Mouse (Mus musculus) neural tube, embryonic 14.5 days (tissue): ENCODE data around the gene Abcb5. TPM values are rescaled to one million over a fixed set of nuclear protein-coding genes. Genes with fewer than 3 reads are reported as not detected.
"Not testable (repeated sequence)": the region's sequence is repeated elsewhere in the genome, so short reads cannot be mapped to it uniquely, and the experiment has no call there.

ENCODE experiments used
- ATAC-seq: fragments of 200-750 bp; cut with Nextera tagmentation; 2 replicates; pipeline ENCODE4 v1.8.0; 2017; ENCODE audit warnings: low read depth, mild to moderate bottlenecking, moderate TSS enrichment, moderate library complexity
- H3K27ac ChIP-seq: fragments of 300-500 bp; sonication (generic); 2 replicates; pipeline ENCODE4 v1.5.1; 2014; ENCODE audit warnings: low read depth, mild to moderate bottlenecking, control low read depth, low read length, moderate library complexity, mixed read lengths
- H3K27me3 ChIP-seq: fragments of 300-500 bp; sonication (generic); 2 replicates; pipeline ENCODE4 v1.6.1; 2014; ENCODE audit warnings: low read length; ENCODE audit not compliant: control insufficient read depth, insufficient read depth
- H3K36me3 ChIP-seq: fragments of 300-500 bp; sonication (generic); 2 replicates; pipeline ENCODE4 v1.6.1; 2014; ENCODE audit warnings: low read length, mixed read lengths; ENCODE audit not compliant: control insufficient read depth, insufficient read depth
- H3K4me1 ChIP-seq: fragments of 300-500 bp; sonication (generic); 2 replicates; pipeline ENCODE4 v1.6.1; 2014; ENCODE audit warnings: low read length; ENCODE audit not compliant: control insufficient read depth, insufficient read depth
- H3K4me2 ChIP-seq: fragments of 300-500 bp; sonication (generic); 2 replicates; pipeline ENCODE4 v1.6.1; 2014; ENCODE audit warnings: mild to moderate bottlenecking, low read depth, low read length, control low read depth
- H3K4me3 ChIP-seq: fragments of 300-500 bp; sonication (generic); 2 replicates; pipeline ENCODE4 v1.5.1; 2014; ENCODE audit warnings: low read depth, low read length, control low read depth, mixed read lengths
- H3K9ac ChIP-seq: fragments of 300-500 bp; sonication (generic); replicated peaks from 2 replicates; pipeline ENCODE4 v1.6.1; 2014; ENCODE audit warnings: low read depth, mild to moderate bottlenecking, control low read depth, low read length, mixed read lengths
- H3K9me3 ChIP-seq: fragments of 300-500 bp; sonication (generic); 2 replicates; pipeline ENCODE4 v1.6.1; 2016; ENCODE audit warnings: low read length; ENCODE audit not compliant: control insufficient read depth
- WGBS: fragments of 180-500 bp; shearing (Covaris S2); extraction: QIAGEN DNeasy Blood & Tissue Kit; methylation state at CpG from one replicate; pipeline ENCODE4 v1.1.7; 2014; 5-methylcytosine and 5-hydroxymethylcytosine counted together
- polyA plus RNA-seq: library from polyadenylated mRNA; unstranded; fragments of >200 nt; fragmentation: Nextera tagmentation; extraction: Ambion mirVana; gene quantifications from 2 replicates; pipeline ENCODE4 v1.2.1, GENCODE M21; 2014

Abcb5 gene
- polyA plus RNA-seq = not detected in 2 replicates

DNA sequence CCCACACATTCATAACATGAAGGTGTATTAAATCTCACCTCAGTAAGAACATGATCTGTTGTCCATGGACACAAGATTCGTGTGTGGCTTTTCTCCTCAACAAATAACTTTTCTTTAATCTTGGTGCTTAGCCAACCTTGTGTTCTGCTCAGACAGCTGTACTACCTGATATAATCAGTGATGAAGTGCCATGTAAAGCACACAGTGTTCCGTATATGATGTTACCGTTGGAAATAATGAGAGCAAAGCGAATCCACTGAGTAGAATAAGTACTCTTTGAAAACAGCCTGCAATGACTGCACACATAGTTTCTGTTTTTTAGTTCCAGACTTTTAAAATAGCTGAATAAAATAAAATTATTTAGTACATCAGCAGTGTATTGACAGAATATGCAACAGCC, at the start of gene Abcb5:
Gene Abcb5 (minus strand): TSS at position 101 of the 400 bp plus-strand sequence.
- Histone ChIP-seq H3K9ac (no peak within 1 kb of the TSS), H3K4me2 (no peak within 1 kb of the TSS), H3K9me3 (no peaks in the 10 kb centered on the region), H3K36me3 (no peaks in the 10 kb centered on the region), H3K27me3 (no peaks in the 10 kb centered on the region), H3K27ac (no peak within 1 kb of the TSS), H3K4me3 (no peak within 1 kb of the TSS), H3K4me1 (no peaks in the 10 kb centered on the region)
- WGBS = 91% methylated on average over 4 of the region's 4 CpGs
- no peak for ATAC-seq

DNA sequence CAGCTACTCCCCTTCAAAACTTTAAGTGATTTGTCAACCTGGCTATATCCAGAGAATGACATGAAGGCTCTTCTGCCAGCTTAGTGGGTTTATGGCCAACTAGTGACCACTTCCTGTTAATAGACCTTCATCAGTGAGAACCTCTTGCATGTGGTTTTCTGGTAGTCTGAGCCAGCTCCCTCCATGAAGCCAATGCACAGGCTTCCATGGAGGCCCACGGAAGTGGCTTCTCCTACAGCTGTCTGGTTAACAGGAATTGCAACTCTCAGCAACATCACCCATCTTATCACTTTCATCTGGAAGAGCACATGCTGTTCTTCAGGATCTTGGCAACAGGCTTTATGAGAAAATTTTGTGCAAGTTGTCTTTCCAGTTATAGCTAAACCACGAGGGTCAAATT, 33.0 kb upstream of the Abcb5 start:
- Histone ChIP-seq H3K27ac (no peak overlapping the region), H3K36me3 (no peaks in the 10 kb centered on the region), H3K27me3 (no peaks in the 10 kb centered on the region), H3K4me2 (no peak overlapping the region), H3K9me3 (no peaks in the 10 kb centered on the region), H3K9ac (no peak overlapping the region), H3K4me1 (no peaks in the 10 kb centered on the region), H3K4me3 (no peak overlapping the region)
- ATAC-seq = no peak
- 81% methylated on average over 2 of the region's 2 CpGs for WGBS

- Histone ChIP-seq H3K4me3 (no peak overlapping the region), H3K4me2 (no peak overlapping the region), H3K27ac (no peak overlapping the region), H3K36me3 (no peaks in the 10 kb centered on the region), H3K9ac (no peak overlapping the region), H3K27me3 (no peaks in the 10 kb centered on the region), H3K4me1 (no peaks in the 10 kb centered on the region), H3K9me3 (no peaks in the 10 kb centered on the region)
- 91% methylated on average over 1 of the region's 1 CpGs for WGBS
- no peak for ATAC-seq
These were observed 28.3 kb upstream of the Abcb5 start for GRCm38 (mm10) chr12:118994328-118995166.

GRCm38 (mm10) chr12:118984852-118985251, 18.6 kb upstream of the Abcb5 start:
- Histone ChIP-seq H3K9me3 (no peaks in the 10 kb centered on the region), H3K4me3 (no peak overlapping the region), H3K36me3 (no peaks in the 10 kb centered on the region), H3K27me3 (no peaks in the 10 kb centered on the region), H3K4me1 (no peaks in the 10 kb centered on the region), H3K27ac (no peak overlapping the region), H3K9ac (no peak overlapping the region), H3K4me2 (no peak overlapping the region)
- 62% methylated on average over 1 of the region's 1 CpGs for WGBS
- no peak for ATAC-seq

- Histone ChIP-seq H3K27me3 (no peaks in the 10 kb centered on the region), H3K4me2 (peak overlapping the region; percentile 48), H3K27ac (peak overlapping the region; percentile 34; the same call in 1 of the 2 replicates), H3K4me1 (no peaks in the 10 kb centered on the region), H3K9ac (peak overlapping the region; percentile 34), H3K9me3 (no peaks in the 10 kb centered on the region), H3K36me3 (no peaks in the 10 kb centered on the region), H3K4me3 (peak overlapping the region; percentile 10; the same call in 1 of the 2 replicates)
- 21% methylated on average over 13 of the region's 13 CpGs for WGBS
- ATAC-seq = peak; percentile 84
These were observed 35.6 kb downstream of the Abcb5 start for GRCm38 (mm10) chr12:118930386-118931318.

GRCm38 (mm10) chr12:118926813-118927281, 39.4 kb downstream of the Abcb5 start:
- no peaks in the 10 kb centered on the region for H3K4me1 ChIP-seq
- peak; percentile 66; the same call in 1 of the 2 replicates for ATAC-seq
- H3K4me2 ChIP-seq = peak overlapping the region; percentile 40; the same call in 1 of the 2 replicates
- H3K9ac ChIP-seq = no peak overlapping the region
- no peaks in the 10 kb centered on the region for H3K9me3 ChIP-seq
- H3K36me3 ChIP-seq = no peaks in the 10 kb centered on the region
- 20% methylated on average over 13 of the region's 13 CpGs for WGBS
- no peak overlapping the region for H3K27ac ChIP-seq
- no peak overlapping the region for H3K4me3 ChIP-seq
- no peaks in the 10 kb centered on the region for H3K27me3 ChIP-seq

DNA sequence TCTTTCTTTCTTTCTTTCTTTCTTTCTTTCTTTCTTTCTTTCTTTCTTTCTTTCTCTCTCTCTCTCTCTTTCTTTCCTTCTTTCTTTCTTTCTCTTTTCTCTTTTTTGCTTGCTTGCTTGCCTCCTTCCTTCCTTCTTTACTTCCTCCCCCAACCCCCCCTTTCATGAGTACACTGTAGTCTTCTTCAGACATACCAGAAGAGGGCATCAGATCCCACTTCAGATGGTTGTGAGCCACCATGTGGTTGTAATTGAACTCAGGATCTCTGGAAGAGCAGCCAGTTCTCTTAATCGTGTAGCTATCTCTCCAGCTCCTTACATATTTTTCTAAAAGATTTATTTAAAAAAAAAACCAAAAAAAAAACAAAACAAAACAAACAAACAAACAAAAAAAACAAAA, 42.3 kb downstream of the Abcb5 start:
- H3K27ac ChIP-seq, H3K4me1 ChIP-seq, H3K36me3 ChIP-seq, H3K4me2 ChIP-seq, H3K27me3 ChIP-seq, H3K4me3 ChIP-seq, H3K9ac ChIP-seq, H3K9me3 ChIP-seq, ATAC-seq: not testable (repeated sequence)
- WGBS = 70% methylated on average over 1 of the region's 1 CpGs

DNA sequence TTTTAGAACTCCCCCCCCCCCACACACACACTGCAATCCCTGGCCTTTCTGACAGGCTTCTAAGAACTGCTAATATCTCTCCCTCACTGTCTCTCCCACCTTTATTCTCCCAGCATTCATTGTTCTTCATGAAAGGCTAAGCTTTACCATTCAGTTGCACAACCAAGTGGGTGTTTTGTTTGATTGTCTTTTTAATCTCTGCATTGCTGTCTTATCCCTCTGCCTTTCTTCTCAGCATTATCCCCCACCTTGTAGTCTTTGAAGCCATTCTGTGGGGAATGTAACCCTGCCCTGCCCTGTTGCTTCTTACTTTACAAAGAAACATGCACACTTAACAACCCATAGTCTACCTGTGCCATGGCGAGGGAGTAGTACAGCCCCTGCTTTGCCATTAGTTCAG, 48.5 kb downstream of the Abcb5 start:
- no peak overlapping the region for H3K27ac ChIP-seq
- no peaks in the 10 kb centered on the region for H3K36me3 ChIP-seq
- no peaks in the 10 kb centered on the region for H3K9me3 ChIP-seq
- H3K4me1 ChIP-seq = no peaks in the 10 kb centered on the region
- 57% methylated on average over 1 of the region's 1 CpGs for WGBS
- H3K9ac ChIP-seq = no peak overlapping the region
- H3K4me2 ChIP-seq = no peak overlapping the region
- no peaks in the 10 kb centered on the region for H3K27me3 ChIP-seq
- H3K4me3 ChIP-seq = no peak overlapping the region
- ATAC-seq = no peak
